Mouse (Mus musculus): ENCODE results near the gene Olfr979. TPM values are rescaled to one million over a fixed set of nuclear protein-coding genes. Genes with fewer than 3 reads are reported as not detected.
"Not testable (repeated sequence)": the region's sequence is repeated elsewhere in the genome, so short reads cannot be mapped to it uniquely, and the experiment has no call there.

The Olfr979 gene
- polyA plus RNA-seq (2015; fragmentation: Nextera tagmentation; extraction: Ambion mirVana), result not detected in 2 replicates

GRCm38 (mm10) chr9:40003365-40003764 is at the start of gene Olfr979:
Gene Olfr979, minus strand, starts transcription at chr9:40003465.
- Histone ChIP-seq H3K4me1 (no peaks in the 10 kb centered on the region), H3K9me3 (no peaks in the 10 kb centered on the region), H3K9ac (no peak within 1 kb of the TSS), H3K27me3 (replicated peaks) (no peaks in the 10 kb centered on the region), H3K4me2 (no peak within 1 kb of the TSS), H3K4me3 (replicated peaks) (no peak within 1 kb of the TSS), H3K36me3 (no peaks in the 10 kb centered on the region), H3K27ac (no peak within 1 kb of the TSS)
- no peak for ATAC-seq (ENCODE audit: insufficient read depth, low FRiP score, low read depth)
- WGBS, result 97% methylated on average over 1 of the region's 1 CpGs

DNA sequence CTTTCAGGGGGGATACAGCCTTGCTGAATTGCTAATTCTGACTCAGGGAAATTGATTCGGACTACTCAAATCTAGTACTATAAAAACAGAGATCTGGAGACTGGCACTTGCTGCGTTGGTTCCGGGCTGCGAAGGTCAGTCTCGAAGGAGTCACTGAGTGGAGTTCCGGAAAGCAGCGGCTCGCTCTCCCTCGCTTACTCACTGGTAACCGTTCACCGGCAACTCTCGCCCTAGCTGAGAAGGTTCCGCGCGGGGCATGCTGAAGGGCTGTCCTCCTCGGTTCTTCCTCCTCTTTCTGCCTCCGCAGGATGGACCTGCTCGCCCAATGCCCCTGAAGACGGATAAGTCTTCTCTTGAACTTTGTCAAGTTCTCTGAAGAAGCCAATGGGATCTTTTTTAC is 46.9 kb upstream of the Olfr979 start:
- H3K4me1 ChIP-seq, result no peaks in the 10 kb centered on the region
- WGBS, result 91% methylated on average over 19 of the region's 19 CpGs
- no peaks in the 10 kb centered on the region for H3K9me3 ChIP-seq
- no peak for ATAC-seq (ENCODE audit: insufficient read depth, low FRiP score, low read depth)
- no peak overlapping the region for H3K27ac ChIP-seq
- no peaks in the 10 kb centered on the region for H3K36me3 ChIP-seq
- no peak overlapping the region for H3K4me2 ChIP-seq
- H3K9ac ChIP-seq, result no peak overlapping the region
- H3K27me3 ChIP-seq (replicated peaks), result no peaks in the 10 kb centered on the region
- H3K4me3 ChIP-seq (replicated peaks), result no peak overlapping the region

- Histone ChIP-seq H3K4me2 (no peak within 1 kb of the TSS), H3K27ac (no peak within 1 kb of the TSS), H3K36me3 (no peaks in the 10 kb centered on the region), H3K27me3 (replicated peaks) (no peaks in the 10 kb centered on the region), H3K9me3 (no peaks in the 10 kb centered on the region), H3K9ac (no peak within 1 kb of the TSS), H3K4me1 (no peaks in the 10 kb centered on the region), H3K4me3 (replicated peaks) (no peak within 1 kb of the TSS)
- no peak for ATAC-seq (ENCODE audit: insufficient read depth, low FRiP score, low read depth)
- 56% methylated on average over 2 of the region's 2 CpGs for whole genome bisulfite sequencing
Measured at GRCm38 (mm10) chr9:40021164-40021563, 17.9 kb upstream of the Olfr979 start, which contains the start of gene Olfr981. Gene Olfr981, plus strand, starts transcription at chr9:40021464.

GRCm38 (mm10) chr9:40009482-40009881 is 6.2 kb upstream of the Olfr979 start, which contains the start of gene Olfr980:
Gene Olfr980, minus strand, starts transcription at chr9:40009582.
- no peaks in the 10 kb centered on the region for H3K4me1 ChIP-seq
- H3K9me3 ChIP-seq, result no peaks in the 10 kb centered on the region
- no peak within 1 kb of the TSS for H3K9ac ChIP-seq
- H3K27me3 ChIP-seq (replicated peaks), result no peaks in the 10 kb centered on the region
- no peak within 1 kb of the TSS for H3K27ac ChIP-seq
- no peak within 1 kb of the TSS for H3K4me2 ChIP-seq
- H3K4me3 ChIP-seq (replicated peaks), result no peak within 1 kb of the TSS
- WGBS, result 74% methylated on average over 1 of the region's 1 CpGs
- ATAC-seq (ENCODE audit: insufficient read depth, low FRiP score, low read depth), result no peak
- no peaks in the 10 kb centered on the region for H3K36me3 ChIP-seq

DNA sequence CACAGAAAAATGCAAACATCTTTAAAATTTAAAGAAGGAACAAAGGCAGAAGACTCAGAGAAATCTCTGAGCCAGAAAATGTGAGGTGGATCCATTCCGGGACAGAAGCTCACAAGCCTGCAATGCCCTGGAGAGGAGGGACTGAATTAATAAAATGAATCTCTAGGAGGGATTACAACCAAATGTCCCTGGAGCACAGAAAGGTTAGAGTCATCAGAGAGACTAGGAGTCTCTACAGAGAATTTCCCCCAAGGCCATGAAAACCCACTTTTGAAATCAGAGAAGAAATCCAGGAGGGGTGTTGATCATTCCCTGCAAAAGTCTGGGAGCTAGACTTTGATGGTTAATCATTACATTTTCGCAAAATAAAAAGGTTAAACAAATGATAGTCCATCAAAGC is 11.5 kb downstream of the Olfr979 start, which contains the start of gene Olfr978:
Gene Olfr978 (plus strand): TSS at position 301 of the 400 bp plus-strand sequence.
- 81% methylated on average over 2 of the region's 2 CpGs for WGBS
- H3K27me3 ChIP-seq (replicated peaks), result no peaks in the 10 kb centered on the region
- H3K4me2 ChIP-seq, result no peak within 1 kb of the TSS
- H3K4me1 ChIP-seq, result no peaks in the 10 kb centered on the region
- no peak for ATAC-seq (ENCODE audit: insufficient read depth, low FRiP score, low read depth)
- H3K36me3 ChIP-seq, result no peaks in the 10 kb centered on the region
- H3K9ac ChIP-seq, result no peak within 1 kb of the TSS
- H3K27ac ChIP-seq, result no peak within 1 kb of the TSS
- no peak within 1 kb of the TSS for H3K4me3 ChIP-seq (replicated peaks)
- H3K9me3 ChIP-seq, result no peaks in the 10 kb centered on the region

DNA sequence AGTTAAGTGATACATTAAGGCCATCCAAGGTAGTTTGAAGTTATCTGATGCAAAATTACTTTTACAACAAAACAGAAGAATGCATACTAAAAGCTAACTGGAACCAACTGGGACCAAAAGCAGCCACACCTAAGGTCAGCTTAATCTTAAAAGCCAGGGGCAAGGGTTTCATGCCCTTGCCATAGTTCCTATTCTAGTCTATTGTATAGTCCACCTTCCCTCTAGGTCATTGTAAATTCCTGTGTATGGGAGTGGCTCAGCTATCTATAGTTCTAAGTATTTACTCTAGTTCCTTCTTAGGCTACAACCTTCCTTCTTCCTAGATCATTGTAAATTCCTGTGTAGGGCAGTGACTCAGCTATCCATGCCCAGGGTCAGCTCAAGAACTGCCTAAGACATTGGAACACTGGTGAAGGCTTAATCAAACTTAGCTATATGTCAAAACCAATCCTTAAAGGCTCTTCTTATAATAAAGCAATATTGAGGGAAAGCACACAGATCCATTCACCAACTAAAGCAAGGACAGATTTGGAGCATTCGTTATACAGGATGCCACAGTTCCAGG is 26.6 kb downstream of the Olfr979 start:
- H3K4me3 ChIP-seq (replicated peaks); H3K9ac ChIP-seq; H3K4me2 ChIP-seq; H3K27ac ChIP-seq; ATAC-seq (ENCODE audit: insufficient read depth, low FRiP score, low read depth); H3K36me3 ChIP-seq; H3K4me1 ChIP-seq; H3K9me3 ChIP-seq; H3K27me3 ChIP-seq (replicated peaks): not testable (repeated sequence)
- 83% methylated on average over 1 of the region's 1 CpGs for WGBS

DNA sequence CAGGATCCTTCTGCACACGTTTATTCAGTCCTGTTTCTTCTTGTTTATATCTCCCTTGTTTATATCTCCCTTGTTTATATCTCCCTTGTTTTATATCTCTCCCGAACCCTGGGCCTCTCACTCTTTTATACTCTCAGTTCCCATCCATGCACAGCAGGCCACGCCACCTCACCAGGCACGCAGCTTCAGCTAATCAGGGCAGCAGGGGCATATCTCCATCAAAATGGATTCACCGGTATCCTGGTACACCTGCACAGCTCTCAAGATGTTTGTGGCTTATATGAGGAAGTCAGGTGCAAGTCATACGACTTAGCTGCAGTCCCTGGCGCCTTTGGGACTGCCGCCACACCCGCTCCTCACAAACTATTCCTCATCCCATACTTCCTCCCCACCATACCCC is 42.2 kb downstream of the Olfr979 start, which contains the start of gene Olfr976:
Gene Olfr976 (minus strand): TSS at position 101 of the 400 bp plus-strand sequence.
- H3K4me3 ChIP-seq (replicated peaks); H3K4me1 ChIP-seq; H3K27me3 ChIP-seq (replicated peaks); H3K36me3 ChIP-seq; H3K9me3 ChIP-seq; ATAC-seq (ENCODE audit: insufficient read depth, low FRiP score, low read depth); H3K9ac ChIP-seq; H3K27ac ChIP-seq; H3K4me2 ChIP-seq: not testable (repeated sequence)
- WGBS, result 81% methylated on average over 8 of the region's 9 CpGs

DNA sequence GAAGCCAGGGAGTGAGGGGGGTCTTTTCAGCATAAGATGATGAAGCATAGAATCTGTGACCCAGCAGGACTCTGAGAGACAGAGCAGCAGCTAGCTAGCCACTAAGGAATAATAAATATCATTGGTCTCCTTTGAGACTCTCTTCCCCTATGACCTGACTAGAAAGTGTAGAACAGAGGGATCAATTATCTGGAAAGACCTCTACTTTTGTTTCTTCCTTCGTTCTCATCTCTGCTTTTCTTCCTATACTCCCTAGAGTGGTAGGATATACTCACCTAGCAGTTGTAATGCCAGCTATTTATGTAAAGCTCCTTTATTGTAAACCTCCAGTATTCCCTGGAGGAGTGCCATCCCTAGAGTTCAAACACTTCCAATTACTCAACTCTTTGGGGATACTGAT is 51.3 kb downstream of the Olfr979 start, which contains the start of gene Olfr975:
Gene Olfr975 (minus strand): TSS at position 101 of the 400 bp plus-strand sequence.
- no peak within 1 kb of the TSS for H3K9ac ChIP-seq
- WGBS, result 68% methylated on average over 1 of the region's 1 CpGs
- no peaks in the 10 kb centered on the region for H3K36me3 ChIP-seq
- H3K9me3 ChIP-seq, result no peaks in the 10 kb centered on the region
- H3K4me1 ChIP-seq, result no peaks in the 10 kb centered on the region
- no peaks in the 10 kb centered on the region for H3K27me3 ChIP-seq (replicated peaks)
- H3K4me3 ChIP-seq (replicated peaks), result no peak within 1 kb of the TSS
- ATAC-seq (ENCODE audit: insufficient read depth, low FRiP score, low read depth), result no peak
- H3K4me2 ChIP-seq, result no peak within 1 kb of the TSS
- no peak within 1 kb of the TSS for H3K27ac ChIP-seq

Other genes starting within 250 kb of the Olfr979 start
- not detected in 2 replicates for gene Olfr968, start 220.2 kb downstream of the Olfr979 start, polyA plus RNA-seq (2015; fragmentation: Nextera tagmentation; extraction: Ambion mirVana)
- gene Olfr969, start 212.5 kb downstream of the Olfr979 start, polyA plus RNA-seq (2015; fragmentation: Nextera tagmentation; extraction: Ambion mirVana), result not detected in 2 replicates
- not detected in 2 replicates for gene Olfr970, start 194.6 kb downstream of the Olfr979 start, polyA plus RNA-seq (2015; fragmentation: Nextera tagmentation; extraction: Ambion mirVana)
- not detected in 2 replicates for gene Olfr971, start 166.6 kb downstream of the Olfr979 start, polyA plus RNA-seq (2015; fragmentation: Nextera tagmentation; extraction: Ambion mirVana)
- gene Olfr972, start 137.0 kb downstream of the Olfr979 start, polyA plus RNA-seq (2015; fragmentation: Nextera tagmentation; extraction: Ambion mirVana), result not detected in 2 replicates
- gene Olfr229, start 96.1 kb downstream of the Olfr979 start, polyA plus RNA-seq (2015; fragmentation: Nextera tagmentation; extraction: Ambion mirVana), result not detected in 2 replicates
- gene Olfr974, start 66.0 kb downstream of the Olfr979 start, polyA plus RNA-seq (2015; fragmentation: Nextera tagmentation; extraction: Ambion mirVana), result not detected in 2 replicates
- 0.04 TPM in 1 of 2 replicates, not detected in the other for gene Olfr975, start 51.4 kb downstream of the Olfr979 start, polyA plus RNA-seq (2015; fragmentation: Nextera tagmentation; extraction: Ambion mirVana)
- not detected in 2 replicates for gene Olfr976, start 42.3 kb downstream of the Olfr979 start, polyA plus RNA-seq (2015; fragmentation: Nextera tagmentation; extraction: Ambion mirVana)
- not detected in 2 replicates for gene Olfr978, start 11.4 kb downstream of the Olfr979 start, polyA plus RNA-seq (2015; fragmentation: Nextera tagmentation; extraction: Ambion mirVana)
- not detected in 2 replicates for gene Olfr980, start 6.1 kb upstream of the Olfr979 start, polyA plus RNA-seq (2015; fragmentation: Nextera tagmentation; extraction: Ambion mirVana)
- gene Olfr981, start 18.0 kb upstream of the Olfr979 start, polyA plus RNA-seq (2015; fragmentation: Nextera tagmentation; extraction: Ambion mirVana), result not detected in 2 replicates
- not detected in 2 replicates for gene Olfr982, start 70.4 kb upstream of the Olfr979 start, polyA plus RNA-seq (2015; fragmentation: Nextera tagmentation; extraction: Ambion mirVana)
- gene Olfr983, start 90.1 kb upstream of the Olfr979 start, polyA plus RNA-seq (2015; fragmentation: Nextera tagmentation; extraction: Ambion mirVana), result not detected in 2 replicates
- gene Olfr984, start 110.7 kb upstream of the Olfr979 start, polyA plus RNA-seq (2015; fragmentation: Nextera tagmentation; extraction: Ambion mirVana), result not detected in 2 replicates
- not detected in 2 replicates for gene Olfr985, start 126.7 kb upstream of the Olfr979 start, polyA plus RNA-seq (2015; fragmentation: Nextera tagmentation; extraction: Ambion mirVana)
- not detected in 2 replicates for gene Tmem225, start 144.7 kb upstream of the Olfr979 start, polyA plus RNA-seq (2015; fragmentation: Nextera tagmentation; extraction: Ambion mirVana)
- gene Olfr986, start 177.5 kb upstream of the Olfr979 start, polyA plus RNA-seq (2015; fragmentation: Nextera tagmentation; extraction: Ambion mirVana), result not detected in 2 replicates
- gene Zfp202, start 188.9 kb upstream of the Olfr979 start, polyA plus RNA-seq (2015; fragmentation: Nextera tagmentation; extraction: Ambion mirVana), result 4.2 and 4.7 TPM in 2 replicates